Mouse (Mus musculus): ENCODE results near the gene Dhx33. TPM values are rescaled to one million over a fixed set of nuclear protein-coding genes. Genes with fewer than 3 reads are reported as not detected.
A peak's percentile ranks its signal among the peaks of the same experiment; 100 is the strongest.

Dhx33 gene
- total RNA-seq, 2 experiments from 2014 or later = 66.7 to 78.8 TPM

DNA sequence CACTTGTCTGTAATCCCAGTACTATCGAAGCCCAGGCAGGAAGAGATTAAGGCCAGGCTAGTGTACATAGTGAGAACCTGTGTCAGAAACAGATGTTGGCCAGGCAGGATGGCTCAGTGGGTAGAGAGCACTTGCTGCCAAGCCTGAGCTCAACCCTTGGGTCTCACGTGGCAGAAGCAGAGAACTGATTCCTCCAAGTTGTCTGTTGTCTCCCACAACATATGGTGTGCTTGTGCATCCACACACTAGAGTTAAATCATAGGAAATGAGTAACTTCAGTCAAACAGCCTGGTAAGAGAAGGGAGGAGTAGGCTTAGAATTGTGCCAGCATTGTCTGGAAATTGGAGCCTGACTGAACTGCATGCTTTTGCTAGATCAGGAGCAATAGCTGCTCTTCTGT, 29.0 kb downstream of the Dhx33 start:
- no peak for TF ChIP-seq CTCF (conservative IDR thresholded peaks at IDR 0.05)
- H3K4me3 ChIP-seq = no peak overlapping the region
- H3K27ac ChIP-seq = peak overlapping the region; percentile 44; the same call in 1 of the 2 replicates
- peak; percentile 25 to 61 for DNase-seq (ENCODE audit: low spot score in 2 of 2)

- DNase-seq (ENCODE audit: low spot score in 2 of 2) = no peak
- peak; percentile 59 for TF ChIP-seq CTCF (conservative IDR thresholded peaks at IDR 0.05)
- Histone ChIP-seq H3K27ac (no peak overlapping the region), H3K4me3 (no peak overlapping the region)
Observed at GRCm38 (mm10) chr11:70973947-70974346, 30.3 kb downstream of the Dhx33 start.

- no peak for TF ChIP-seq CTCF (conservative IDR thresholded peaks at IDR 0.05)
- DNase-seq (ENCODE audit: low spot score in 2 of 2) = no peak
- no peak overlapping the region for H3K4me3 ChIP-seq
- no peak overlapping the region for H3K27ac ChIP-seq
Observed at GRCm38 (mm10) chr11:70972586-70972985, 31.7 kb downstream of the Dhx33 start.

GRCm38 (mm10) chr11:70970560-70971540, 33.4 kb downstream of the Dhx33 start:
- H3K4me3 ChIP-seq = peak overlapping the region; percentile 91
- peak; percentile 37 for TF ChIP-seq CTCF (conservative IDR thresholded peaks at IDR 0.05)
- no peak for DNase-seq (ENCODE audit: low spot score in 2 of 2)
- peak overlapping the region; percentile 91 for H3K27ac ChIP-seq

GRCm38 (mm10) chr11:70969821-70970559, 34.2 kb downstream of the Dhx33 start, which contains the start of the genes Nup88 and Rpain:
TSS of gene Nup88 (minus strand) at chr11:70969973.
TSS of gene Rpain (plus strand) at chr11:70970213.
- TF ChIP-seq CTCF (conservative IDR thresholded peaks at IDR 0.05) = no peak
- DNase-seq (ENCODE audit: low spot score in 2 of 2) = peak; percentile 92 to 95
- Histone ChIP-seq H3K27ac (peak within 1 kb of the TSS; percentile 98), H3K4me3 (peak within 1 kb of the TSS; percentile 91)

DNA sequence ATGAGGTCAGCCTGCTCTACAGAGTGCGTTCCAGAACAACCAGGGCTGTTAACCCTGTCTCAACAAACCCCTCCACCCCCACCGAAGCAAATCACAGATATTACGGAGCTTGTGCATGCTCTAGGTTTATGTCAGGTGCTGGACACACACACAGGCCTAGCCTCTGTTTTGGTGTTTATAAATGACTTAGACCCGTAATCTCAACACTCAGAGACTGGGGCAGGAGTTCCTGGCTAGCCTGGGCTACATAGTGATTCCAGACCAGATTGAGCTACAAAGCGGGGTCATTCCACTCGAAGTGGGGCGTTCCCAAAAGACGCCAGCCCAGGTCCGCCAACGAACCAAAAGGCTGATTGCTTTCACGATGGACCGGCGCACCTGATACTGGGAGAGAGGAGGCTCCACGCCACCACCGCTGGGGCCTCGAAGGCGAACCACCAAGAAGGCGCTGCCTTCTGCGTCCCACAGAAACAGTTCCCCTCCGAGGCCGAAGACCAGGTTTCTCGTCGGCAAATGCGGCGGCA, 34.9 kb downstream of the Dhx33 start:
- no peak for TF ChIP-seq CTCF (conservative IDR thresholded peaks at IDR 0.05)
- DNase-seq (ENCODE audit: low spot score in 2 of 2) = peak in 1 of 2 experiments; percentile 27
- H3K4me3 ChIP-seq = peak overlapping the region; percentile 91
- peak overlapping the region; percentile 98 for H3K27ac ChIP-seq

DNA sequence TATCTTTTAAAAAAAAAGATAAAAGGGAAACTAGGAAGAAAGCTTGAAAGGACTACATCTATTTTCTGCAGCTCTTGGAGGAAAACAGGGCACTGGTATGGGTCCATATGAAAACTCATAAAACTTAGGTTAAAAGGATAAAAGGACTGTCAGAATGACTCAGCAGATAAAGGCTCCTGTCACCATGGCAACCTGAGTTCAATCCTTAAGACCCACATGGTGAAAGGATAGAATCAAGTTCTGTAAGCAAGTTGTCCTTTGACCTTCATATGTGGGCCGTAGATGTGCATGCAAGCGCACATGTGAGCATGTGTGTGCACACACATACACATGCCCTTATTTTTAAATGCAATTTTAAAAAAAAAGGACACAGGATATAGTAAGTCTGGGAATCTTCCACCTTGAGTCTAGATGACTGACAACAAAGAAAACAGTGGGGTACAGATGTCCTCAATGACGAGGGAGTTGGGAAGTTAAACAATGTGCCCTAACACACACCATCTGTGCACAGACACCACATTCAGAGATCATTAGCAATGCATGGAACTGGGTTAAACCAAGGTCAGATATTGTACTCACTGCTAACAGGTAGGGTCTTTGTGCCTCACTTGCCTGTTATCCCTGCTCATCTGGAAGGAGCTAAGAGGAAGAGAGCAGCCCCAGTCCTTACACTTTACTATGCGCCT, 39.9 kb downstream of the Dhx33 start:
- no peak for DNase-seq (ENCODE audit: low spot score in 2 of 2)
- TF ChIP-seq CTCF (conservative IDR thresholded peaks at IDR 0.05) = no peak
- Histone ChIP-seq H3K4me3 (no peak overlapping the region), H3K27ac (peak overlapping the region; percentile 40; the same call in 1 of the 2 replicates)

DNA sequence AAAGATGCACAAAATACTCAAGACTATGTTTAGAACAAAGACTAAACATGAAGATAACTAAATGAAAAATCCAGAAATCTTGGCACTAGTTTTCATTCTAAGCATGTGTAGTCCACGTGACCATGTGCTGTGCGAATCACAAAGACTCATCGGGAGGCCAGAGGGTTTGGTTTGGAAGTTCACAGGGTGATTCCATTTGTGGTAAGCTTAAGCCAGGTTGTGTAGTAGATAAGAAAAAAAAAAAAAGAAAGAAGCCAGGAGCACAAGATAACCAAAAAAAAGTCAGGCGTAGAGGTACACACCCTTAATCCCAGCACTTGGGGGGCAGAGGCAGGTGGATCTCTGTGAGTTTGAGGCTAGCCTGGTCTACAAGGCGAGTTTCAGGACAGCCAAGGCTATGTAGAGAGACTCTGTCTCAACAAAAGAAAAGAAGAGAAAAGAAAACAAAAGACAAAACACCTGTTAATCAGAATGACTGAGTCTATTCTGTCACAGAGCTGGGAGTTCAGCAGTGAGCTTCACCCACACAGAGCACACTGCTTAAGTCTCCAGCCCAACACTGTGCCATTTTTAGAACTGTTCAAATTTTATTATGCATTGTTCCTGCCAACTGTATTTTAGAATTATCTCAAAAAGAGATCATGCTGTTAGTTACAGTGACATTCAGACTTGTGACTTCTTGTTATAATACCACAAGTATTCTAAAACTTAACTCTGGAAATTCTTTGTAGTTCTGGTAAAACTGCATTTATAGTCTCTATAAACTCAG, 43.3 kb downstream of the Dhx33 start:
- Histone ChIP-seq H3K27ac (peak overlapping the region; percentile 54; the same call in 1 of the 2 replicates), H3K4me3 (no peak overlapping the region)
- no peak for TF ChIP-seq CTCF (conservative IDR thresholded peaks at IDR 0.05)
- no peak for DNase-seq (ENCODE audit: low spot score in 2 of 2)

- no peak for TF ChIP-seq CTCF (conservative IDR thresholded peaks at IDR 0.05)
- no peak for DNase-seq (ENCODE audit: low spot score in 2 of 2)
- Histone ChIP-seq H3K4me3 (no peak overlapping the region), H3K27ac (no peak overlapping the region)
Observed at GRCm38 (mm10) chr11:70954711-70955110, 49.5 kb downstream of the Dhx33 start.

DNA sequence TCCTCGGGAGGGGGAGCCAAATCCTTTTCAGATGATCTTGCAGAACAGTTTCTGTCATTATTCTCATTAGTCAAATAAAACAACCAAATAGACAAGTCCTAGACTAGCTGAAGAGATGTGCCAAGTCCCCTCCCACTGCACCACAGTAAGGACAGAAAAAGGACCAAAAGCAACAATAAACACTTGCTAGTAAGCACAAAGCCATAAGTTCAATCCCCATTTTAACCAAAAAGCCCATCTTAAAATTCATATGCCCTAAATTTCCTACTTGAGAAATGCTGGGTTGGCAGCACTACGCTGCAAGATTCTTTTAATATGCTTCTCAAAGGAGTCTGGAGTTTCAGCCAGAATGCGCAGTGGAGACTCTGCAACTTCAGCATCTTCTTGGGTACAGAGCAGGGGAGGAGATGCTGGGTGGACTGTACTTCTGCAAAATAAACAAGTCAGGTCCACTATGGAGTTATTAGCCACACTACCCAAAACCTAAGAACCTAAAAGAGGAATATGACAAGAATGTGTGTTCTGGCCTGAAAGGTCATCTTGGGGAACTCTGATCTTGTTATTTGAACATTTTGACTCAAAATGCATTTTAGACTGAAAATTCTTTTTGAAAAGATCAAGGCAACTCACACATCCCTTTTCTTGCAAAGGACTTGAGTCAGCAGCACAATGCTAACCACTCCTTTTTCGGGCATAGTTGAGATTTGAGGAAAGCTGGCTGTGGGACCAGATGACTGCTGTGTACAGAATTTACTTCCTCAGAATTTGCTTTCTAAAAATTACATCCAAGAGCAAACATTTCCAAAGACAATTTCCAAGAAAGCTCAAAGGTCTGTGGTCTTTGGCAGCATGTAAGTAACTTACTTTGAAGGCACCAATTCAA, 59.1 kb downstream of the Dhx33 start:
- no peak overlapping the region for H3K4me3 ChIP-seq
- DNase-seq (ENCODE audit: low spot score in 2 of 2) = no peak
- TF ChIP-seq CTCF (conservative IDR thresholded peaks at IDR 0.05) = no peak
- peak overlapping the region; percentile 28 for H3K27ac ChIP-seq

DNA sequence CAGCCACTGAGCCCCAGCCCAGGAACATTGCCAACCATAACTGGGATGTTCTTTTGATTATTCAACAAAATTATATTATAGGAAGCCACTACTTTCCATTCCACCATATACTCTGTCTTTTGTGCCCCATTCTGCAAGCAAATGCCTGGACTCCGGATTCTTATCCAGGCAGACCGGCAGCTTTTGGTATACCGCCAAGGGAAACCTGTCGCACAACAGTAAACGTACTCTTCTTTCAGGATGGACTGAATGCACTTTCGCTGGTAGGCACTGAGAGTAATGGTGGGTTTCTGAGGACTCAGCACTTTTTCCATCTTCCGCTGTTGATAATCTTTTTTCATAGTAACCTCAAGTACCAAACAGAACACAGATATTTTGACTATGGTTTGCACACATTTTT, 60.6 kb downstream of the Dhx33 start:
- no peak for TF ChIP-seq CTCF (conservative IDR thresholded peaks at IDR 0.05)
- H3K4me3 ChIP-seq = no peak overlapping the region
- DNase-seq (ENCODE audit: low spot score in 2 of 2) = no peak
- H3K27ac ChIP-seq = no peak overlapping the region
